Mouse (Mus musculus): ENCODE measurements around the gene Cast. TPM values are rescaled to one million over a fixed set of nuclear protein-coding genes. Genes with fewer than 3 reads are reported as not detected.

Cast gene
- 10.0 TPM for polyA plus RNA-seq (2015; fragmentation: Illumina TruSeq; extraction: RNeasy Lipid Tissue Mini Kit (QIAGEN cat#74804); ENCODE audit: insufficient read depth, low read depth, low replicate concordance)

DNA sequence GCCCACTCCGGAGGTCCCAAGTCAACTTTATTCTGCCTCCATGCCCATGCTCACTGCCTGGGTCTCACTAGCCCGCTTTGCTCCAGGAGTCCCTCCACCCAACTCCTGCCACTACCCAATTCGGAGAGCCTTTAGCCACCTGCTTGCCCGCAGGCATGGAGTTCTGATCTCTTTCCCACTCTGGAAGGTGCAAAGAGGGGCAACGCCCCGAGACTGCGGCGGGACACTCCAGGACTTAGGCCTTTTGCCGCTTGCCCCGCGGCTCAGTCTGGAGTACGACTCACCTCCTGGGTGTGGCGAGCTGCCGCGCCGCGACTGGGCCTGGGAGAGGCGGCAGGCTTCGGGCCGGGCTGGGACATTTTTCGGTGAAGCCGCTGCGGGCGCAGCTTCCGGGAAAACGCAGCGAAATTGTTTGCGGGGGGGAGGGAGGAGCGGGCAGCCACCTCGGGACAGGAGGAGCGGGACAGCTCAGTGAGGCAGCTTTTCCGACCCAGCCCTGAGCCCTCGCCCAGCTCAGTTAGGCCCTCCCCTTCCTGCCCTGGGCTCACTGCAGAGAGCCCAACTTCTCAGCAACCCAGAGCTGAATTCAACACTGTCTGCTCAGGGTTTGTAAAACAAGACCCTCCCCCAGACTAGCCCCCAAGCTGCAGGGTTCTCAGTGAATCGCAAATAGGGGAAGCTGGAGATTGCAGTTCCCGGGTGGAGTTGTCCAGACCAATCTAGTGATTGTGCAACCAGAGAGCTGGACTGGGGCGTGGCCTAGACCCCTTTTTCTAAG is at the start of gene Cast:
Gene Cast (minus strand): TSS at position 659 of the 778 bp plus-strand sequence.

Other genes with a start within 250 kb of the Cast start
- 5.6 TPM for gene Erap1, start 169.2 kb downstream of the Cast start, polyA plus RNA-seq (2015; fragmentation: Illumina TruSeq; extraction: RNeasy Lipid Tissue Mini Kit (QIAGEN cat#74804); ENCODE audit: insufficient read depth, low read depth, low replicate concordance)

Data from pancreas, adult 10 weeks (tissue).